Mouse (Mus musculus) adrenal gland, postnatal 25 days (tissue): ENCODE results near the gene Cdca5. TPM values are rescaled to one million over a fixed set of nuclear protein-coding genes. Genes with fewer than 3 reads are reported as not detected.
A peak's percentile ranks its signal among the peaks of the same experiment; 100 is the strongest.
"Not testable (repeated sequence)": the region's sequence is repeated elsewhere in the genome, so short reads cannot be mapped to it uniquely, and the experiment has no call there.

ENCODE experiments used
- DNase-seq: peaks from one replicate; pipeline ENCODE4 v3.0.0; 2021; ENCODE audit warnings: mixed read lengths
- total RNA-seq: library from RNA; stranded (reverse); gene quantifications from 2 replicates; pipeline ENCODE4 v1.2.3, GENCODE M21; 2021

Cdca5 gene
- total RNA-seq, 1 experiment from 2014 or later: 3.0 TPM

DNA sequence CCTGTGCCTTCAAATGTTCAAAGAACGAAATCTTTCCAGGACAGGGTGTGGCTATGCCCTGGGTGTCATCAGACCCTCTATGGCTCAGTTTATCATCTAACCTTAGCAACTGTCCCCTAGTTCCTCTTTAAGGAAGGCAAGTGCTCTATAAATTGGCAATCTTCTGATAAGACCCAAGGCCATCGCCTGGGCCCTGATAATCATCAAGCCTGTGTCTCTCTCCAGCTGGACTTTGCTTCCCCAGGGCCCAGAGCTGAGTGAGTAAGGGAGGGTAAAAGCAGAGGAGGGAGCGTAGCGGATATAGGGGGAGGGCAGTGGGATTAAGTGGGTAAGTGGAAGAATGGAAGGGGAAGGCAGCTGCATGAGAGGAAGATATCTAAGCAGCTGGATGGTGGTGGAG, 19.7 kb downstream of the Cdca5 start:
- no peak for DNase-seq

DNA sequence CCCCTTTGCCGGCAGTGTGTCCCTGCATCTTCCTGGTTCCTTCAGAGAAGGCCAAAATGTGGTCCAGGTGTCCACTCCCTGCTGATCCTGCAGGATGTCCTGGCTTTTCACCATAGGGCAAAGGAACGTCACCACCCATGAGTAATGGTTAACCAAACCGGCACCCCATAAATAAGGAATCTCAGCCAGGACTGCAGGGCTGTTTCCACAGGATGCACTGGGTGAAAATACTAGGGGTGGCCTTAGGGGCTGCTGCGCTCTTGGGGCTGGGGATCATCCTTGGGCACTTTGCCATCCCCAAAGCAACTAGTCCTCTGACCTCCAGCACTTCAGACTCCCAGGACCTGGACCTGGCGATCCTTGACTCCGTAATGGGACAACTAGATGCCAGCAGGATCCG, 20.8 kb downstream of the Cdca5 start, which contains the start of gene Naaladl1:
Naaladl1 (plus strand) TSS at position 197 of the 400 bp plus-strand sequence.
- DNase-seq: no peak

DNA sequence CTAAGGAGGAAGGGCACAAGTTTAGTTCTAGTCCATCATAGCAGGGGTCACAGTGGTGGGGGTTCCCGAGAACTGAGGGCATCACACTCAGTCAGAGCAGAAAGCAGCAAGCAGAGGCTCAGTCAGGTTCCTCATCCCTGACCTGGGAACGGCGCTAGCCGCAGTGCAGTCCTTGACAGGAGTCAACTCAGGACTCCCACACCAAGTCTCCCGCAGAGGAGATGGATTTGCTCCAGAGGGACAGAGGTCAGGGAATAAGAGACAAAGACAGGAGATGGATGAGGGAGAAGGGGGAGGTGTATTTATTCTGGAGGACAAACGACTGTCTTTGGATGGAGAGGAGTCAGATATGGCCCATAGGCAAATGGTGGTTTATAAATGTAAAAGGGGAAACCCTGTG, 28.3 kb downstream of the Cdca5 start:
- no peak for DNase-seq

DNA sequence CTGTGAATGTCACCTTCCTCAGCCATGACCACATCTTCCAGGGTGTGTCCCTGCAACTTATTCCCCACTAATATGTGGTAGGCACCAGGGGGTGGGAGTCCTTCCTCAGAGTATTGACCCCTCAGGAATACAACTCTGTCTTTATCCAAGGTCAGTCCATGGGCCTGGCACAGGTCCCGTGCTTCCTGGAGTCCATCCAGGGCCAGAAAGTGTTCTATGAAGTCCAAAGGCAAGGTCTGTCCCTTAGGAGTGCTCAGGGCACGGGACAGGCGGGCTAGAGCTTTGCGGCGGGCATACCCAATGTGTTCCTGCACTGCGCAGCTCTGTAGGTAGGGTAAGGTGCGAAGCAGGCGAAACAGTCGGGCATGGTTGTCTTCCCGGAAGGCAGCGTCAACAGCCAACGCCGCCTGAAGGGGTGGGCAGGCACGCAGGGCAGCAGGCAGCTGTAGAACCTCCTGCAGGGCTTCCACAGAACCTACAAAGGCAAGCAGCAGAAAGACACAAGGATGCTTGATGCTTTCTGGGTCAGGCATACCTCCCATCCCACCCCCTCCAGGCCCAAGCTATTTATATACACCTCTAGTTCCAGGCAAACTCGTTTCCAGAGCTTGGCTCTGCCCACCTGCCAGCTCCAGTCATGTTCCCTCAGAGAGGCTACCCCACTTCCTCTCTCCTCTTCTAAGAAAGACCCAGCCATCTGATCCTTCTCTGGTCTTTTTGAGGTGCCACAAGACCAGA, 31.5 kb downstream of the Cdca5 start:
- DNase-seq: peak; percentile 38

DNA sequence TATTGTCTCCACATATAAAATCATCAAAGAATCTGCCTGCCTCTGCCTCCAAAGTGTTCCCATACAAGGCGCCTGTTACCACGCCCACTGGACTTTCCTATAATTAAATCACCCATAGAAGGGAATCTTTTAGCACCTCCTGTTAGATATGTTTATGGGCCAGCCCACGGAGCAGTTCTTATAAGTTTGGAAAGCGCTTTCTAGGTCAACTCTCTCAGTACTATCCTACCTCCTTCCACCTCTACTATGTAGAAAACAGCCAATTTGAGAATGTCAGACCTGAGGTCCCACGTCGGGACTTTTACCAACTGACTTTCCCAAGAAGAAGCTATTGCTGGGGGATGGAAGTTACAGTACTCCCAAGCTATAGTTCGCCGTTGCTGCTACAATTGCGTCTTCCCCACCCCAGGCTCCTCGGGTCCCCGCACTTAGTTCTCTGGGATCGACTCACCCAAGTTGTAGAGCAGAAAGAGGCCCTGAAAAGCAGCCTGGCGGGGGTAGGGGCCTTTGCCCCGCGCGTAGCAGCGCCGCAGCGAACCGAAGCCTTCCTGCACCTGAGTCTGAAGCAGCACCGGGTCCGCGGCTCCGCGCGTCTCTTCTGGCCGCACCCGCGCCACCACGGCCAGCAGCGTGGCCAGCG, 32.7 kb downstream of the Cdca5 start:
- DNase-seq: no peak

DNA sequence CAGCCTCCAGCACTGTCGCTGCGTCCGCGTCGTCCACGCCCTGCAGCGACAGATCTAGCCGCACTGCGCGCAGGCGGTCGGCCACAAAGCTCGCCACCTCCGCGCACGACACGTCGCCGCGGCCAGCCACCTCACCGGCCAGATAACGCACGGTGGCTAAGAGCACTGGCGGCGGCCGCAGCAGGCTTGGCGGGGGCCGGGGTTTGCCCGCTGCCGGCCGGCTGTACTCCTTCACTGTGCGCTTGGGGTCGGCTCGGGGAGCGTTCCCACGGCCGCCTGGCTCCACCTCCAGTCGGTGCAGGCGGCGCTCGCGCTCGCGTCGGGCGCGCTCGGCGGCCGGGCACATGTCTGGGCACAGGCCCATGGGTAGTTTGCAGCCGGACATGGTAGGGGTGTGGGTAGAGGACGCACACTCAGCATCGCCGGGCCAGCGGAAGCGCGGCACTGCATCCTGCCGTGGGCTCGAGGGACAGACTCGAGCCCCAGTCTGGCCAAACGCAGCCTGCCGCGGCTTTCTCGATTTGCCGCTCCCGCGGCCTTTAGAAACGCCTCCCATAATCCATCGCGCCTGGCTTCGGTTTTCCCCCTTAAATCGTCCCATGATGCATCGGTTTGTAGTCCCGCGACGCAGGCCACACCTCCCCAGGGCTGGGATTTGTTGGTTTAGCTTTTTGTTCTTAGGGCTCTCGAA, 33.3 kb downstream of the Cdca5 start, which contains the start of gene Sac3d1:
Sac3d1 (minus strand) TSS at position 665 of the 691 bp plus-strand sequence.
- DNase-seq: peak; percentile 85

DNA sequence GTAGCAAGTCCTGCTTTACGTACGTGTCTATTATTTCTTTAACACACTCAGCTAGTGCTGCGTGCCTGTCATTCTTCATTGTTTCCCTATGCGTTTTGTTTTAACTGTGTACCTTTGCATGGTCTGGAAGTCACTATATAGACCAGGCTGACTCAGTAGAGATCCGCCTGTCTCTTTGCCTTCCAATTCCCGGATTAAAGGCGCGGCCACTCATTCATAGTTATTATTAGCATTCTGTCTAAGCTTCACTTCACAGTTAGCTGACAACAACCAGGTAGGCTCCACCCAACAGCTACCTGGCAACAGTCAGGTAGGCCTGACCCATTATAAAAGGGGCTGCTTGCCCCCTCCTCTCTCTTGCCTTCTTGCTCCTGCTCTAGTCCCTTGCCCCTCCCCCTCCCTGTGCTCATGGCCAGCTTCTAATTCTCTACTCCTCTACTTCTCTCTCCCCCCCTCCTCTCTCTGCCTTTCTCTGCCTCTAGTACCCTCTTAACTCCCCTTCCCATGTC, 33.9 kb downstream of the Cdca5 start:
- DNase-seq: no peak

DNA sequence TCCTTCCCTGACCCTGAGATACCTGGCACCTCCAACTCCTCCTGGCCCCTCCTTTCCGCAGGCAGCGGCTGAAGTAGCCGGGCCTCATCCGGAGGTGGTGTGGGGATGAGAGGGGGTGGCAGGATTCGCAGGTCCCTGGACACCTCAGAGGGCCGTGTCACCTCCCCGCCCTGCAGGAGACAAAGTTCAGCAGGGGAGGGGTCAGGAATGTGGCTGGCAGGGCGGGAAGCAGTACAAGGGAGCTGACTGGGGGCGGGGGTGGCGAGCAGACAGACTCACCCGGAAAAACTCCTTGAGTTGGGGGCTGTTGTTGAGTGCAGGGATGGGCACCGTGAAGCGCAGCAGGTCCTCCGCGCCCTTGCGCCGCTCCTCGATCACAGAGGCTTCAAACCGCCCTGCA, 37.0 kb downstream of the Cdca5 start:
- DNase-seq: no peak

DNA sequence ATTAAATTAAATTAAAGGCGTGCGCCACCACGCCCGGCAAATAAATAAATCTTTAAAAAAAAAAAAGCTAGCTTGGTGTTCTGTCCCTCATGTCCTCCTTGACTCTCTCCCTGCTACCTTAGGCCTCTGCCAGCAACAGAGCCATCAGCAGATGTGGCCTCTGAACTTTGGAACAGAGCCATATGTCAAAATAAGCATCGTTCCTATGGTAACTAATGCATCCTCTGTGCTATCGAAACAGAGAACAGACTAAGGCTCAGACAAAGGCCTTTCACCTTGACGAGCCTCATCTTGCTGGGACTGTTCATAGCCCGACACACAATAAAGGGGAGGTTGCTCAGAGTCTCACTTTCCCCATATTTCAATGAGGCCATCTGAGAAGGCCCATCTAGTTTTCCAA, 38.5 kb downstream of the Cdca5 start:
- no peak for DNase-seq

DNA sequence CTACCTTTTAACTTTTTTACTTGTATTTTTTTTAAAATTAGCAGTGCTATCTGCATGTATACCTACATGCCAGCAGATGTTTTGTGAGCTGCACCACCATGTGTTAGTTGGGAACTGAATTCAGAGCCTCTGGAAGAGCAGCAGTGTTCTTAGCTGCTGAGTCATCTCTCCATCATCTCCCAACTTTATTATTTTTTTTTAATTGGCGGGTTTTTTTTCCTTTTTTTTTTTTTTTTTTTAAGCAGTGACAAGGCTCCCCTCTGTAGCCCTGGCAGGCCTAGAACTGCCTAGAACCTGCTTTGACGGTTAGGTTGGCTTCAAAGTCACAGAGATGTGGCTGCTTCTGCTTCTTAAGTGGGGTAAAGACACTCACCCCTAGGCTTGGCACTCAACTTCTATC, 40.1 kb downstream of the Cdca5 start:
- no peak for DNase-seq

DNA sequence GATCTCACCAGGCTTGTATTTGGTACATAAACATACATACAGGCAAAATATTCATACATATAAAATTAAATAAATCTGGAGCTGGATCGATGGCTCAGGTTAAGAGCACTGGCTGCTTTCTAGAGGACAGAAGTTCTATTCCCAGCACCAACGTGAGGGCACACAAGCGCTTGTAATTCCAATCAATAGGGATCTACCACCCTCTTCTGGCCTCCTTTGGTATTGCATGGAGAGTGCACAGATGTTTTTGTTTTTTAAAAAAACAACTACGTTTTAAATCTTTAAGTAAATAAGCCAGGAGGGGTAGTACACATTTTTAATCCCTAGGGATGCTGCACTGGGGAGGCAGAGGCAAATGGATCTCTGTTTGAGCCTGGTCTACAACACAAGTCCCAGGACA, 41.5 kb downstream of the Cdca5 start:
- no peak for DNase-seq

DNA sequence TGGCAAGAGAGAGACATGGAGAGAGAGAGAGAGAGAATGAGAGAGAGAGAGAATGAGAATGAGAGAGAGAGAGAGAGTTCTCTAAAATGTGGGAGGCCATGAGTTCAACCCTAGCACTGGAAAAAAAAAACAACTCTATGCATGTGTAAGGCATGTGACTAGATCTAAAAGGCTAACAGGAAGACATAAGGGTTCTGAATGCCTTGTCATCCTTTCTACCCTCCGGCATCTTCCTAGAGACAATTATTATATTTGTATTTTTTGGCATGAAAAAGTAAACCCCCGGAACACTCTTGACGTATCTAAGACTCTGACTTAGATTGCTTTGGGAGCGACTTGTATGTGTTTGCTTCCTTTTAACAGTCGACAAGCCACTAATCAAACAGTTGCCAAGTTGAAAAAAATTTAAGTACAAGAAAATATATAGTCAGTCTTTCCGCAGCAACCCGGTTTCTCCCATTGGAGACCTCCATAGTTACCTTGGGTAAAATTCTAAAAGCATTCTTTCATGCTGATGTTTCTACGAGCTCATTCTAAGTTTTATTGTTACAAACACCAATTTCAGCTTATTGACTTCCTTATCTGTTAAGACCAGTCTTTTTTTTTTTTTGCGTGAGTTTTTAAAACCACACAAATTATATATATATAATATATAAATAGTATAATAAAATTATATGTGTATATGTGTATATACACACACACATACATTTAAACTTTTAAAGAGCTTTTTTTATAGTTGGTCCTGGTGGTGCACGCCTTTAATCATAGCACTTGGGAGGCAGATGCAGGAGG, 42.2 kb downstream of the Cdca5 start:
- DNase-seq: no peak

DNA sequence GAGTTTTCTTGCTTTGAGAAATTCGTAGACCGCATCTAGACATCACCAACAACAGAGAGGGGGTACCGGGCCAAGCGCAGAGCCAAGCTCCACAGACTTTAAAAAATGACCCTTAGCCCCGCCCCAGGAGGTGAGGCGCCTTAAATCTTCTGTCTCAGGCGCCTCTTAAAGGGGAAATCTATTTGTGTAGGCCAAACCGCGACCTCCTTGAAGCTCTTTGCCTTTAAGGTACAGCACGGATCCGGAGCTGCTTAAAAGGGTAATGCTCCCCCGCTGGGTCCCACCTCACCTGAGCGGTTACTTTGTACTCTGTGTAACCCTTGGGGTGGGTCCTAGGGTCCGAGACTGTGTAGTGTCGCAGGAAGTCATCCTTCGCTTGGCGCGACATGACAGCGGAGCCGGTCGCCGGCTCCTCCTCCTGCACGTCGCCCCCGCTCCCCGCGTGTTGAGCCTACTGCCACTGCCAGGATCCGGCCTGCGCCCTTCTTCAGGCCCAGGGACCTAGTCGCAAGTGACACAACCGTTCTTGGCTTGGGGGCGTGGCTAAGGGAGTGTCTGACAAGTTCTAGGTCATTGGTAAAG, 43.1 kb downstream of the Cdca5 start, which contains the start of gene Snx15:
Snx15 (minus strand) TSS at position 545 of the 582 bp plus-strand sequence.
- peak; percentile 93 for DNase-seq

DNA sequence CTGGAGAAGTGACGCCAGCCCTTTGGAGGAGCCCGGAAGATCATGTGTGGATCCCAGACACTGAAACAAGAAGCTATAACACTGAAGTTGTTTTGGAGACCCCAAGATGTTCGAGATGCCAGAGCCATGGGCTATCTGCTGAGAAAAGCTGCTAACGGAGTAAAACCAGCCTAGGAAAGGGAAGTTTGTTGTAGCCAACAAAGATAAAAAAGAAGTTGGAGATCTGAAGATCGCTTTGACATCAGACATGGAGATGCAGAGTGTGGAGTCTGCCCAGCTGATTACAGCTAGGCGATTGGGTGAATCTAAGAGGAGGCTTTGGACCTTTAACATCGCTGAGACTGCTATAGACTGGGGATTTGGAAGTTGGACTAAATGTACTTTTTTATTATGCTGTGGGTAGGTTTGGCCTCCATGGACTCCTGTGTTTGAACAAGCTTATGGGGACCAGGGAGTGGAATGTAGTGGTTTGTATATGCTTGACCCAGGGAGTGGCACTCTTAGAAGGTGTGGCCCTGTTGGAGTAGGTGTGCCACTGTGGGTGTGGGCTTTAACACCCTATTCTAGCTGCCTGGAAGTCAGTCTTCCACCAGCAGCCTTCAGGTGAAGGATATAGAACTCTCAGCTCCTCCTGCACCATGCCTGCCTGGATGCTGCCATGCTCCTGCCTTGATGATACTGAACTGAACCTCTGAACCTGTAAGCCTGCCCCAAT, 45.8 kb downstream of the Cdca5 start:
- DNase-seq: not testable (repeated sequence)

DNA sequence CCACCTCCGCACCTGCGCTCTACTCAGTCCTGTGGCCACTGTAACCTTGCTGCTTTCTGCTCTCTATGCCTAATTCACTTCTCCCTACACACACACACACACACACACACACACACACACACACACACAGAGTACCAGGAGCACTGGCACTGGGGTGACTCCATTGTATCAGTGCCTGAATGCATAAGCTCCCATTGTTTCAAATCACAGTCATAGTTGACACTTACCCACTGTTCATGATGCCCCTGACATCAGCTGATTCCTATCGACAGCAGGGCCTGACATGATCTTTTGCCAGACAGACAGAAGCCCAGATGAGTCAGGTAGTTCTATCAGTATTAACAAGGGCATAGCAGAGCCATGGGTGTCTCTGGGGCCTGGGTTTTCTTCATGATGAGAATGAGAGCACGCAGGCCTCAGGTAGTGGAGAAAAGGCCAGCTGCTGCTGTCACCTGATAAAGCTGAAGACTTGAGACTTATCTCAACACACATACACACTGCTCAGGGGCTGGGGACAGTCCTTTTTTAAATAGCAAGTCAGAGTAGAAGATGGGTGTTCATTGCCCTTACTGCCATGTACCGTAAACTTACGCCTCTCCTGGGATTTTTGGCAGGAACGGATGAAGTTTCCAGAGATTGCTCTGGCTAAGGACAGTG, 47.5 kb downstream of the Cdca5 start:
- no peak for DNase-seq

DNA sequence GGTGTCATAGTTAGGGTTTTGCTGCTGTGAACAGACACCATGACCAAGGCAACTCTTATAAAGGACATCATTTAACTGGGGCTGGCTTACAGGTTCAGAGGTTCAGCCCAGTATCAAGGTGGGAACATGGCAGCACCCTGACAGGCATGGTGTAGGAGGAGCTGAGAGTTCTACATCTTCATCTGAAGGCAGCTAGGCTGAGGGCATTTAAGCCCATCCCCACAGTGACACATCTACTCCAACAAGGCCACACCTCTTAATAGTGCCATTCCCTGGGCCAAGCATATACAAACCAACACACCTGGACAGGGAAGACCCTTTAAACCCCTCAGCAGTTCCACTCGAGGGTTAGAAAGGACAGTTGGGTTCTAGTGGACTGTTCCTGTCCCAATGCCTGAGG, 48.4 kb downstream of the Cdca5 start:
- not testable (repeated sequence) for DNase-seq

DNA sequence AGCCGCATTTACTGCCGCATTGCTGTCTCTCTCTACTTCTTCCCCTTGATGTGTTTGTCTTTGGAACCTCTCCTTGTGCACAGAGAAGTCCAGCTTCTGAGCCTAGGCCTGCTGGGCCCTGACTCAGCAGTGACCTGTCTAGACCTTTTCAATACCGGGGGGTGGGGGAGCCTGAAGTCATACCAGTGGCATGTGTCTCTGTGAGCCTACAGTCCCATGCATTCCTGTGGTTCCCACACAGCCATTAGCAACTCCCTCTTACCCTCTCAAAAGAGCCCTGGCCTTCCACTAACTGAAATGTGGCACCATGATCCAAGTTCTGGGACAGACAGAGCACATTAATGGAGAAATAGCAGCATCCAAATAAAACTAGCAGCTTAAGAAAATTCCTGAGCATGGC, 51.6 kb downstream of the Cdca5 start:
- no peak for DNase-seq

DNA sequence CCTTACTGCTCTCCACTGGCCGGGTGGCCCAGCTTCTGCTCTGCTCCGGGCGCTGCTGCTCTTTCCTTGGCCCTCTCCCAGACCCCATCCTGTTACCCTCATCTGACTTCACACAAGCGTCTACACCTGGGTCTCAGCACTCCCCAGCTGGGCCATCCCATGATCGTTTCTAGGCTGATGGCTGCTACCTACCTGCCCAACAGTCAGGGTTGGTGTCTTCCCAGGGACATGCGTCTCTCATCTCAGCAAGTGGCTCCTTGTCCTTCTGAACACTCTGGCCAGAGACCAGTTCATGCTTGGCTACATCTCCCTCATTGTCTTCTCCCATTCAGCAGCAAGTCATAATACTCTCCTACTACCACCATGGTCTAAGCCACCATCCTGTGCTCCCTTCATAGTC, 54.9 kb downstream of the Cdca5 start:
- no peak for DNase-seq

DNA sequence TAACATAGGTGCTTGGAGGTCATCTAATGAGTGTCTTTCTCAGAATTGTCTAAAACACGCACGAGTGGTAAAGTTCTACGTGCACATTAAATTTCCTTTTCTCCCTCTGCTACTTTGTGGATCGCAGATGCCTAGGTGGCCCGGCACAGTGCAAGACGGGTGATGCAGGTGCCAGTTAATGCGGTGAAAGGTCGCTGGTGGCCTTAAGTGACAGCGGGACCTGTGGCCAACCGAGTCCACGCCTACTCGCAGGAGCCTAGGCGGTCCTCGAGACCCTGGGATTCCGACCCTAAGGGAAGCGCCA, 55.5 kb downstream of the Cdca5 start:
- DNase-seq: no peak

DNA sequence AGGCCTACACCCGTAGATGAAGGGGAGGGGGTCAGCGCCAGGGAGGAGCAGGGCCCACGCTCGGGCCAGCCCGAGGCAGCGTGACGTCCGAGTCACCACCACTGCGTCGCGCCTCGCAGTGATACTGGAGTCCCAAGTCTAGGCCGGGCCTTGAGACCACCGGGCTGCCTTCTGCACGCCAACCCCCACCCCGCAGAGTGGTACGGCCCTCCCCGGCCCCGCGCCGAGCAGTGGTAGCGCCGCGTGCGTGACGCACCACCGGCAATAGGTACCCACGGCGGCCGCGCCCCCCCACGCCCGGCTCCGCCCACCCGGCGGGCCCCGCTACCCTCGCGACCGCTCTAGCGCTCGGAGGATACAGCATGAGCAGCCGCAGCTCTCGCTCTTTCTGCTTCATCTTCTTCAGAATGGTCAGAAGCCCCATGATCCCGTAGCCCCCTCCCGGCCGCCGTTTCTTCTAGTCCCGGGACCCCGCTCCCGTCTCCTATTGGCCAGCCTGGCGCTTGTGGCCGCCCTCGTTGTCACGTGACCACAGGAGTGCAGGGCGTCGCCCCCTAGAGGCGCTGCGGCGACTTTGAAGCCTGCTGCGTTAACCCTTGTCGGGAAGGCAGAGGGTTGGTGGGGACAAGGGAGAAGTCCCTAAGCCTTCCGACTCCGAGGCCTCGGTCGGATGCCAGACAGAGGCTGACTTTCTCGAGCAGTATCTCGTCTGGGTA, 56.1 kb downstream of the Cdca5 start, which contains the start of gene Batf2:
Batf2 (plus strand) TSS at position 306 of the 716 bp plus-strand sequence.
- peak; percentile 88 for DNase-seq
